Mouse (Mus musculus) MN1 (cell line): ENCODE measurements around the gene Mark2.

Source experiments
- DNase-seq: peaks from one replicate; pipeline ENCODE4 v3.0.0-alpha.2; 2016; ENCODE audit warnings: low spot score

Mark2 gene

DNA sequence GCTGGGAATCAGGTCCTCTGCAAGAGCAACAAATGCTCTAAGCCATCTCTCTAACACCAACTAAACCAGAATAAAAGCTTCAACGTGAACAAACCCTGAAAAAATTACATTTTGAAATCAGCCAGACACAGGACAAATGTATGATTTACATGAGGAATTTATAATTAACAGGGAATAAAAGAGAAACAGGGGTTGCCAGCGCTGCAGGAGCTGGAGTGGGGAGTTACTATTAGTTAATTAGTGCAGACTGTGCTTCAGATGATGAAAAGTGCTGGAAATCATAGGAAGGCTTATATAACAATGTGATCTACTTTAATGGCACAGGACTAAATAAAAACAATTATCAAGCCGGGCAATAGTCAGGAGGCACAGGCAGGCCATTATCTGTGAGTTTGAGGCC, 20.3 kb downstream of the Mark2 start:
- DNase-seq, result no peak

DNA sequence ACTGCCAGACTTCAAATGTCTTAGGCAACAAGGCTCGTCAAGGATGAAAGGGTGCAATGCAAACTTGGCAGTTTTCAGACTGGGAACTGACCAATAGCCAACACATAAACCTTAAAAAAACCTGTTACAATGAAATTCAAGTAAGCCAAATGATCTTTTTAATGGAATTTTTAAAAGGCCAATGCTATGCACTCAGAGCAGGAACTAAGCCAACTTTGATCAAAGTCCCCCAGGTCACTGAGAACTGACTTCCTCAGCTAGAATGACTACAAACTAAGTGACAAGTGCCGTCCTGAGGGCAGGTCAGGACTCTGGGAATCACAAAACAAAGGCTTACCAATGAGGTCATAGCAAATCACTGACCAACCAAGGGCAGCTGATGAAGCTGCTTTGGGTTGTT, 21.5 kb downstream of the Mark2 start:
- DNase-seq, result no peak

DNA sequence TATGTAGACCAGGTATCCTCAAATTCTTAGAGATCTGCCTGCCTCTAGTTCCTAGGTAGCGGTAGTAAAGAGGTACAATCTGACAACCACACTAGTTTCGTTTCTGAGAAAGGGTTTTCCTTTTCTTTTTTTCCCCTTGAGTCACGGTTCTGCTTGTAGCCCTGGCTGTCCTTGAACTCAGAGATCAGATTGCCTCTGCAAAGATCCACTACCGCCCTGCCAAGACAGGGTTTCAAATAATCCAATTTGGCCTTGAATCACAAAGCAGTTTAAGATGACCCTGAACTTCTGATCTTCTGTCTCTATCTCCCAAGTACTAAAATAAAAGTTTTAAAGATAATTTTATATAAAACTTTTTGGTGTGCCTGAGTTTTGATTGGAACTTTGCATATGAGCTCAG, 23.9 kb downstream of the Mark2 start:
- DNase-seq, result no peak

DNA sequence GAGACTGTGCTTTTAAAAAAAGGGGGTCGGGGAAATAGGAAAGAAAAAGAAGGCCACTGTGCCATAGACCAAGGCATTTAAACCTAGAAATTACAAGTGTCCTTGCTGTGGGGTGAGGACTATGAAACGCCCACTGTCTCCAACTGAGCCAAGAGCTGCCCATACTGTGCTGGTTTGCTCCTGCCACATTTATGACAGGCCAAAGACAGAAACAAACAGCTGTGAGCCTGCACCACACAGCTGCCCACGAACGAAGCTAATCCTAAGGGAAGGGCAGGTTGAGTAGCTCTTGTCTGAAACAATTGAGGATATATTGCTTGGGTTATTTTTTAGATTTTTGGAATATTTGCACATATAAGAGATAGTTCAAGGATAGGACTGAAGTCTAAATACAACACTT, 24.8 kb downstream of the Mark2 start:
- DNase-seq, result no peak

DNA sequence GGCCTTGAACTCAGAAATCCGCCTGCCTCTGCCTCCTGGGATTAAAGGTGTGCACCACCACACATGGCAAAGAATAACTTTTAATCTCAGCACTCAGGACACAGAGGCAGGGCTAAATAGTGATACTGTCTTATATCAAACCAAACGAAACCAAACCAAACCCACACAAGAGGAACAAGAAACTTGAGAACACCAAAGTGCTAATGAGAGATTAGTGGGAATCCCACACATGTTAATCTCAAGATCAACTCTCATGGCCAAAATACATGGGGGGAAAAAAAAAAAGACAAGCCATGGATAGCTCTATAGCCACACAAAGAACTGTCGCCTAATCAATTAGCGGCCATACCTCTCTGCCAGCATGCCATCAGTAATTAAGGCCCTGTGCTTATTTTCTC, 26.1 kb downstream of the Mark2 start:
- no peak for DNase-seq

DNA sequence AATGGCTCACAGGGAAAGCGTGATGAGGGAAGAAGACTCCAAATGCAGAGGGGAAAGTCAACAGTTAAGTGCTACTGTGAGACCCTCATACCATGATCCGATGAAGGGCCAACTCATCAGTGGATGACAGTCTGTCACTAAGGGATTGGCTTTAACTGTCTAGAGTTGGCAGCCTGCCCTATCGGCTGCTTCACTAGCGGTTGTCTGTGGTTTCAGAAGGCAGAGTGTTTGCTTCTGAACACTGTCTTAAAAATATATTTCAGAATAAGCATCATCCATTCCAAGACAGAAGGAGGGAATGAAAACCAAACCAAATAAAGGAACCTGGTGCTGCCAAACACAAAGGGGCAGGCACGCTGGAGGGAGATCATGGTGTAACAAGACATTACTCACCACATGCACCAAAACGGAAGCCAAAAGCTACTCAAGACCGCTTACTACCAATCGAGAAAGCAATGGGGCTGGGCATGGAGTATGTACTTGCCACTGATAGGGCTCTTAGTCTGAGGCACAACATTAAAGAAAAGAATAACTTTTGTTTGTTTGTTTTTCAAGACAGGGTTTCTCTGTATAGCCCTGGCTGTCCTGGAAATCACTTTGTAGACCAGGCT, 26.6 kb downstream of the Mark2 start:
- no peak for DNase-seq

DNA sequence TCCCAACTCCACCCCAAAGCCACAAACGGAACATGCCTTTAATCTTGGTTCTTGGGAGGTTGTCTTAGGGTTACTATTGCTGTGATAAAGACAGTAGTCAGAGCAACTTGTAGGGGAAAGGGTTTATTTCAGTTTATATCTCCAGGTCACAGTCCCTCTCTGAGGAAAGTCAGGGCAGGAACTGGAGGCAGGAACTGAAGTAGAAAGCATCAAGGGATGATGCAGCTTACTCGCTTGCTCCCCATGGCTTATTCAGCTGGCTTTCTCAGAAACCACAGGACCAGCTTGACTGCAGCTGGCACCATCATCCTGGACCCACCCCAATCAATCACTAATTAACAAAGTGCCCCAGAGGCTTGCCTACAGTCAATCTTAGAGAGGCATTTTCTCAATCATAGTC, 28.0 kb downstream of the Mark2 start:
- DNase-seq, result no peak

DNA sequence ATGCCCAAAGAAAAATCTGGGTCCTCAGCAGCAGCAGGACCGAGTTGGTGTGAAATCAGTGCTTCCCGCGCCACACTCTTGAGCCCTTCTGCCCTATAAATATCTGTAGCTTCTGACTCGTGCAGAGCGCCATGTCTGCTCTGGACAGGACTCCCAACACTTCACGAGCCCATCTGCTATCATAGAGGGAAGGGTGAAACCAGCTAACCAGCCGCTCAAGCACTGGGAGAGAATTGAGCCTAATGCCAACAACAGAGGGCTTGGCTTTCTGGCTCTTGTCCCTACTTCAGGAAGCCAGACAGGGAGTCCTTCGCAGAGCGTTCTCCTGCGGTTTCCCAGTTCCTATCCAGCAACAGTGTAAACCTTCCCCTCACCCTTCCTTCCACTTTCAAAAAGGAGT, 30.4 kb downstream of the Mark2 start:
- no peak for DNase-seq

DNA sequence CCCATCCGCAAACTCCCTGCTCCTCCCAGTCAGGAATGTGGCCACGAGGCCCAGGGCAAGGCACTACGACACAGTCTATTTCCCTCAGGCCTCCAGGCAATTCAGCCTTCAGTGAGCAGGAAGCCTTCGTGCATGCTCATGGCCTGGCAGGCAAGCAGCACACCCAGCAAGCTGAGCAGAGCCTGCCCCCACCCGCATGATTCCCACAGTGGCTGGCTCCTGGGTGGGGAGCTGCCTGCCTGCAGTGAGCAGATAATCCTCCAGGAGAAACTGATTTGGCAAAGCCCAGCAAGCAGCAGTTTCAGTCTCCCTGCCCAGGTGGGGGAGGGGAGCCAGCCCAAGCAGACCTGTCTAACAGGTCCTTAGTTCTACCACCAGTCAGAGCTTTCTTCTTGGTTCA, 31.0 kb downstream of the Mark2 start:
- DNase-seq, result no peak

DNA sequence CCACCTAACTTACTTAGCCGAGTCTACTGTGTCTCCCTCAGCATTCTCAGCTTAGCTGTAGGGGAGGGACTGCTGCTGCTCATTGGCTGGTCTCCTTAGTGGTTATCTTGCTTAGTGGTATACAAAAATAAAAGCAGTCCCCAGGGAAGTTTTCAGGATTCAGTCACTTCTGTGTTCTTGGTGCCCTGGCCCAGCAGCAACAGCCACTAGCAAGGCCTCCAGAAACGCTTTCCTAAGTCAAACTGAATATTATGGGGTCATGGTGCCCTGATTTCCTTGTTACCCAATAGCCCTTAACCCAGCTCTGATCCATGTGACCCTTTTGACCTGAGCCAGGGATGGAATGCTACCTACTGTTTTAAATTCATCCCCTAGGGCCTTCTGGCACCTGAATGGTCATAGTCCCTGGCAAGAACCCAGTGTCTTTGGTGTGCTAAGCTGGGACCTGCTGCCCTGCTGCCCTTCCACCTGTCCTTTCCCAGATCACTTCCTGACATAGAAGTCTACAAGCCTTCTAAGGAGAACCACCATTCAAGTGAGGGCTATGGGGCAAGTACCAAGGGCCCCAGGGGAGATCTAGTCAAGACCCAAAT, 31.8 kb downstream of the Mark2 start:
- no peak for DNase-seq

DNA sequence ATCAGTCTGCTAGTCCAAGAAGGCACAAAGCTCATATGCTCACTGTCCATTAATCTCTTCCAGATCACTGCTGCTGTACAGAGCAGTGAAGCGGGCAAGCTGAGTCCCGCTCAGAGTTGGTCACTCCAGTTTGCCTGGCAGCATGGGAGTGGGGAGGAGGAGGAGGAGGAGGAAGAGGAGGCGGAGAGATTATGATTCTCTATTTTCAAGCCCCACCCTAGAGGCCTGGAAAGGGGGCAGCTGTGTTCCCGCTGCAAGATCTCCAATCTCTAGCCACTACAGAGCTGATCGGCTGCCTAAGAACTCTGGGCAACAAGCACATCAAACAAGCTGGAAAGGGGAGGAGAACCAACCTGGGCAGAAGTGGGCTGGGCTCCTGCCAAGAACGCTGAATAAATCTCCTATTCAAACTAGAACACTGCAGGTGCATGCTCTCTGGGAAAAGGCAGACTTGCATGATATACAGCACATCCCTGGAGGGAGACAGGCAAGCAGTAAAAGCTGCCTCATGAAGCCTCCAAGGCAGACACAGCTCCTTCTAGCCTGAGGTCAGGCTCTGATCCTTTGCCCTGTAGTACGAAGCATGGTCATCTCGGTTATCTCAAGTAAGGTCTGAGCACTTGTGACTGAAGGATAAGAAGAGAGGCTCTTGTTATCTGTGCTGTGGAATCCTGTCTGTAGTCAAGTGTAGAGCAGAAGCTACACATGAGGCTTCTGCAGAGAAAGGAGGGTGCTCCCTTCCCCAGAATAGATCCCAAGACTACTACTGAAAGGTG, 33.5 kb downstream of the Mark2 start:
- no peak for DNase-seq

DNA sequence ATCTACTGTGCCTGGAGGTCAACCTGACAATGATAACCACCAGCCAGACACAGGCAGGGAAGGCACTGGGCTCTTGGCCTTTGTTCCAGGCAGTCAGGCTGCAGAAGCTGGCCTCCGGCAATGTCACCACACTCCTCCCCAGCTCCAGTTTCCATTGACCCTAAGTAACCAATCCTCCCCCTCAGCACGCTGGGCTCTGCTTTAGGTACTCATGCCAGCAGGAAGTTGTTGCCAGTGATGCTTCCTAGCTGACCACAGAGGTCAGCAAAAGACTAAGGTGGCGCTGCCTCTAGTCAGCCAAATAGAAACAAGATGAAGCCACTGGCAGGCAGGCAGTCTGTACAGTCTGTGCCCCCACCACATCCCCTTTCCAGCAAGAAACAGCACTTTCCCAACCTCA, 34.7 kb downstream of the Mark2 start:
- DNase-seq, result no peak

DNA sequence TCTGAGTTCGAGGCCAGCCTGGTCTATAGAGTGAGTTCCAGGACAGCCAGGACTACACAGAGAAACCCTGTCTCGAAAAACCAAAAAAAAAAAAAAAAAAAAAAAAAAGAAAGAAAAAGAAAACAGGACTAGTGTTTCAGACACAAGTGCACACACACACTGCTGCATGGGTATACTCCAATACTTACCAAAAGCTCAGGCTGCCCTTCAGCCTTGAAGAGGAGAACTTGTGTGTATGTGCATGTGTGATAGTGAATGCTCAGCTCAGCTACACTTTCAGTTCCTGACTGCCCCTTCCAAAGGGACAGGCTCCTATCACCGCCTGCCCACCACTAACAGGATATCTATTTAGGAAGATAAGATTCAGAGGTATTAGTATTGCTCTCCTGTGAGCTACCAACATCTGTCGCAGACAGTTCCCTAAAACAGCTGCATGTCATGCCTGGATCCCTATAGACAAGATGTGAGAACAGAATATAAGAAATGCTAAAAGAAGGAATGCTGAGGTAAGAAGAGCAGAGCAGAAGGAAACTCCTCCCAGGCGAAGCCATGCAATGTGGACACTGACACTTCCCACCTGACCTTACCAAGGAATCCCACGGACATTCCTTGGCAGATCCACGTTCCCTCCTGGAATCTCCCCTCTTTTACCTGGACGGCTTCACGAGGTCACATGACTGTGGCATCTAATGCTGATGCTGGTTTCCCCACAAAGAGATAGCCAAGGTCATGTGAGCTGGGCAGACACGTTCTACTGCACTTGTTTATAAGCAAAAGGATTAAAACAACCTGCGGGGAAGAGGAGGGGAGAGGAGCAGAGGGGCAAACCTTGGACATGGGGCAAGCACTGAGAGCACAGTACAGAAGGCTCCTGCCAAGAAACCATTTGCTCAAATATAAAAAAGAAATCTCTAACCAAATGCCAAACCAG, 36.0 kb downstream of the Mark2 start:
- no peak for DNase-seq

DNA sequence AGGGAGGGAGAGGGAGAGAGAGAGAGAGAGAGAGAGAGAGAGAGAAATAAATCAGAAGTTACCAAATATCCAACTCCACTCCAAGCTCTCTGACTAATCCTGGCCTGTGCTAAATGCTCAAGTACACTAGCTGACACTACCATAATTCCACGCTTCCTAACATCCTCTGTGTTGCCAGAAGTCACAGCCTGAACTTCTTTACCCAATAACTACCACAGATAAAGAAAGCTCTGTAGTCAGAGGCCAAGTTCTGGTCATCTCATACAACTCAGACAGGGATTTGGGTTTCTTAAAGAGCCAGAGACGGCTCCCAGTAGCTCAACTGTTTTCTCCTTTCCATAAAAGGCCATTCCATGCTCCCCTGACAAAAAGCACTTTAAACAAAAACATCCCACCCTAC, 36.9 kb downstream of the Mark2 start:
- DNase-seq, result no peak

DNA sequence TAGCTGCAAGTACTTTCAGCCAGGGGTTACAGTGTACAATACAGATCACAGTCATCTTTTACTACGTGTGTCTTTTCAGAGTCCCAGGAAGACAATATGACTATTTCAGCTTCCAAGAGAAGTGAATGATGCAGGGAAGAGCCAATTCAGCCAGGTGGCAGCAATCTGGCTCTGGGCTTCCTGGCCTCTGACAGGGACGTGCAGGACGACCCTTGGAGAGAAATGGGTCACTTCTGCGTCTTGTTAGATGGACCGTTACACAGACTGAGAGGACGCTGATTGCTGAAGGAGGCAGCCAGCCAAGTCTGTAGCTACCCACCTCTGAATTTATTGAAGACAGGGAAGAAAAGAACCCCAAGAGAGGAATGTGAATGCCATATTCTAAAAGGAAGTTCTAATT, 37.9 kb downstream of the Mark2 start:
- DNase-seq, result no peak

DNA sequence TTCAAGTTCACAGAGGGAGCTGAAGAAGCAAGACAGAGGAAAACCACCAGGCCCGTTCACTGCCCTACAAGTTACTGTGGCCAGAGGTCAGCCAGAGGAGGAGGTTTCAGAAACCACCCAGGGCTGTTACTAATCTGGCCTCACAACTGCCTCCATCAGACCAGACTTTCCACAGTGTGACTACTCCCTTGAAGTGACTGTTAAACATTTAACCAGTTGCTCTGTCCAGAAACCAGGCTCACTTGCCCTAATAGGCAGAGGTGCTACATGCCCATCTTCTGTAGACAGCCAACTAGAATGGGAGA, 39.2 kb downstream of the Mark2 start:
- DNase-seq, result no peak

DNA sequence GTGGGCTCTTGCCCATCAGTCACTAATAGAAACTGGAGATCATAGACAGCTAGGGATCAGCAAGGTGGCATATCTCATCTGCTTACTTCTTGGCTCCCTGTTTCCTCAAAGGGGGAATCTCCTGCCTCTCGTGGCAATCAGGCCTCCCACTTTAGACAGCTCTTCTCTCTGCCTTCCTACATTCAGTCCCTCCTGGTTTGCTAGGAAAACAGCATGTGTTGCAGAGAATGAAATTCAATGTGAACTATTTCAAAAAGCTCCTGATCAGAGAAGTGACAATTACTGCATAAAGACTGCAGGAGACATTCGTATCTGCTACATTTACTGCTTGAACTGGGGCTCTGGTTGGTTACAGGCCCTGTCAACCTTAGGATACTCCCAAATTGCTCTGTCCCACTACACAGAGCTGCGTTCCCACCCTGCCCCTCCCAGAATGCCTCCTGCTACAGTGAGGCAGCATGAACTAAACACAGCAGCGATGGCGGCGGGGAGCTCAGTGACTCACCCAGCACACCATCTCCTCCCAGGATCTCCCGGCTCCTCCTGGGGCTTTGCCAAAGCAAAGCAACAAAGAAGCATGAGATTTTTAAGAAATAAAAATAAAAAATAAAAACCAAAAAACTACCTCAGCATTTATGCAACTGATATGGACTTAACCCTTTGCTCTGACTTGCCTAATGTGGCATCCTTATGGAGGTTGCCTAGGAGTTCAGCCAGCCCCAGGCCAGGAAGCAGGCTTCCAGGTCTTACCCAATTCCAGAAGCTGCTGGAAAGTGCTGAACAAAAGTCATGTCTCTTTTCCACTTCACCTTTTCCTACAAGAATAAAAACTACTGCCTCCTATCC, 39.8 kb downstream of the Mark2 start:
- peak; percentile 34 for DNase-seq

DNA sequence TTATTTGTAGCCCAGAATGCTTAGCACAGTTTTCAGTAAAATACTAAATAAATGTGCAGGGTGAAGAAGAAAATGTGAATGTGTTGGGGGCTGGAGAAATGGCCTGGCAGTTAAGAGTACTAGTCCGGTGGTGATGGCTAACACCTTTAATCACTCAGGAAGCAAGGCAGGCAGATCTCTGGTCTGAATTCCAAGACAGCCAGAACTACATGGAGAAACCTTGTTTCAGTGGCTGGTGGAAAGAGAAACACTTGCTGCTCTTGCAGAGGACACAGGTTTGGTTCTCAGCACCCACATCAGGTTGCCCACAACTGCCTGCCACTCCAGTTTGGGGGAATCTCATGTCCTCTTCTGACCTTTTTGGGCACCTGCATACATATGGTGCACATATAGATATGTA, 41.6 kb downstream of the Mark2 start:
- no peak for DNase-seq

DNA sequence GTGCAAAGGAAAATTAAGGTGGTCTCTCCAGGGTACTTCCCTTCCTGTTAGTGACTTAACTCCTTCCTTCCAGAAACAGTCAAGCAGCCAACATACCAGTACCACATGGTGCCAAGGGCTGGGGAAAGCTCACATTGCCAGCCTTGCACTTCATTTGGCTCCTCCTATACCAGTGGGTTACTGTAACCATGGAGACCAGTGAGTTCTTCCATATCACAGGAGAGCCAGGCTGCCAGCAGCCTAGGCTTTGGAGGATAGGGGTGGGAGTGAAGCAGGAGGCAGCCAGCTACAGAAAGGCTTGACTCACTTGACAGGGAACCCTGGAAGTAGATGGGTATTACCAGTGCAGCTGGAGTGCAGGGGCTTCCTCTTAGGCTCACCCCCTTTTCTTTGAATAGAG, 42.6 kb downstream of the Mark2 start:
- DNase-seq, result peak; percentile 43

DNA sequence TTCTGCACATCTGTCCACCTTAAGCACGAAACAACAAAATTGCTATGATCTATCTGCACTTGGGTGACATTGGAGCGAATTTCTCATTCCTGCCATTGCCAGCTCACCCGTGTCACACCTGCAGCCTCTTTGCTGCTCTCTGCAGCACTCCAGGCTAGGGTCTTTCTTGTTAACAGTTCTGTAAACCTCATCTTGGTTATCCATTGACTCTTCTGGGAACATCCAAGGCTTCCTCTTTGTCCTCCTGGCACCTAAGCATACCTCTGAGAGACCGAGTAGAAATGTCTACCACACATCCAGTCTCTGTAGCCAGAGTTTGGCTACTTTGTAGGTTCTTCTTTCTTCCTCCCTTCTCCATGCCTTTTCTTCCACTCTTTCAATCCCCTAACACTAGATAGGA, 45.7 kb downstream of the Mark2 start:
- DNase-seq, result no peak

DNA sequence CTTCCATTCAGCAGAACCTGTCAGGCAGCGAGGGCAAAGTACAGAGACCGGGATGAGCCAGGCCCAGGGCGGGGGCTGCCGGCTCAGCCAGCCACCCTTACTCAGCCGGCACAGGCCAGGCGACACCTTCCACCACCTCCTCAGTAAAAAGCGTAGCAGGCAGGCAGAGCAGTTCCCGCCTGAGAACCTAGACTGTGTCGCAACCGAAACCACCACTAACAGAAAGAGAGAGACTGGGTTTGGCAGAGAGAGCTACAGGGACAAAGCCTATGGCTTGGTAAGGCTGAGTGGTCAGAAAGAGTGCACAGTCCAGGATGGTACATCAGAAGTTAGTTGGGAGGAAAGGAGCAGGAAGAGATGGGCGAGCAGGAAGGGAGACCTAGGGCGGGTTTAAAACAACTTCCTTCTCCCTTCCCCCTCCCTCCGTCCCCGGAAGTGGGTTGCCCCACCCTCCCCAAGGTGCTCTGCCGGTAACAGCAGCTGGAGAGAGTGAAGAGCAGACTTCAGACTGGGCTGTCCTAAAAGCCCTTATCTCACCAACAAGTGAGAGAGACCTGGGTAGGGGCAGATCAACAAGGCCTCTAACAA, 46.5 kb downstream of the Mark2 start:
- no peak for DNase-seq
